Mouse (Mus musculus) embryo, embryonic 11 days (tissue): ENCODE results near the gene Pappa2.

Source experiments
- DNase-seq: peaks from one replicate; pipeline ENCODE4 v3.0.0-alpha.2; 2015

Gene Pappa2

GRCm38 (mm10) chr1:158764211-158764610 is 216.1 kb downstream of the Pappa2 start:
- DNase-seq: no peak

DNA sequence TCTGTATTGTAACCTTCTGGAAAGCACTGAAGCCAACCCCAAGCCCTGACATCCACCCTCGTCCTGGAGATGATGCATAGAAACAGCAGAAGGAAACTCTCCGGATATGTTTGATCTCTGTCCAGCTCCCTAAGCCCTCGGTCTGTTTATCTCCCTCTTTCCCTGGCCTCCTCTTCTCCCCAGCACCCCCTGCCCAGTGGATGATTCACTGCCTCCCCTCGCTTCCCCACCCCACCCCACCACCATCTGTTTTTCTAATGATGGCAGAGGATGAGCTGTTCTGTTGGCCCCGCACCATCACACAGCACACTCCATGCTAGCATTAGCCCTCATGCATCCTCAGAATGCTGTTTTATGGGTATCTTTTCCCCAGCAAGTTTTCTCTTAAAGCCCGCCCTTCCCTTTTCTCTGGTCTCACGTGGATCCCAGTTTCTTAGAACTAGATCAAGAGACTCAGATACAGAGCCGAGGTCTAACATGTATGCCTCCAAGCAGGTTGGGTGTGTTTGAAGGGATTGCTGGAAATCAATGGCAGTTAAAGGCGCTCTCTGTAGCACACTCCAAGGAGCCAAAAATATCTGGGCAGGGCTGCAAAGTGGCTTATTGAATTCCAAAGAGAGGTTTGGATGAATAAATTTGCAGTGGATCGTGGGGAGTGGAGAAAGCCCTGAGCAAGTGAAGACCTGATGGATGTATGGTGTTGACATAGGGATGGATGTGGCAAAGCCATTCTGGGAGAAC is 231.8 kb downstream of the Pappa2 start:
- no peak for DNase-seq

DNA sequence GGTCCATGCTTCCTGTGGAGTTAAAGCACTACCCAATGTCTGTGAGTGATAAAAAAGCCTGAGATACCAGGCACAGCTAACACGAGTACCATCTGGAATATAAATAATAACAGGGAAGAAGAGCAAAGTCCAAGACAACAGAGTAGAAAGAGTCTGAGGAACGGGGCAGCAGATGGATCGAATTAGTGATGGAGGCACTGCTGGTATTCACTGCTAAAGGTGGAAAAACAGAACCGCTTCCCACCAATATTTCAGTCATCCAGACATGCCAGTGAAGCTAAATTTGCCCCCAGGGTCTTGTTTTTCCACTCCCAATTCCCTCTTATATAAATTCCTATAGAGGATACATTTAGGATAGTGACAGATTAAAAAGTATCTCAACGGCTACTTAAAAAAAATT is 238.8 kb downstream of the Pappa2 start:
- peak; percentile 69 for DNase-seq

- no peak for DNase-seq
These were observed 239.3 kb downstream of the Pappa2 start for GRCm38 (mm10) chr1:158740949-158741348.

DNA sequence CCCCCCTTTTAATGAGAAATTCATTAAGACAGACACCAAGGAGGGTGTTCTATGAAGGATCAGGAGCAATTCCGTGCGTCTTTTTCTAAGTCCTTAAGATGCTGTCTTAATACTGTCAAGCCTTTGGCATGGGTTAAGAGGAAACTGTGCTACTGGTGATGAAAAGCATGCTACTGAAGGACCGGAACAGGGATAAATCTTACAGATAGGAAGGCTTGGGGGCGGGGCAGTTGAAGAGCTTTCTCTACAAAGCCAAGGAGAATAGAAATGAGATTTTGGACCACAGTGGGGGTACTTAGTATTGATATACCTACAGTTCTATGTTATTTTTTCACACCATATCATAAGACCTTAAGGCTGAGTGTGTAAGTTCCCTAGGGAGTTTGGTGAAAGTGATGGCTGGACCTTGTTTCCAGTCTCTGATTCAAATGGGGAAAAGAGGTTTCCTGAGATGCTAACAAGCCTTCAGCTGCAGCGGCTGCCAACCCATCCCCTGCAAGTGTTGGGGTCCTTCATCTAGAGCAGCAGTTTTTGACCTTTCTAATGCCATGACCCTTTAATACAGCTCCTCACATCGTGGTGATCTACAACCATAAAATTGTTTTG is 240.0 kb downstream of the Pappa2 start:
- peak; percentile 12 for DNase-seq

DNA sequence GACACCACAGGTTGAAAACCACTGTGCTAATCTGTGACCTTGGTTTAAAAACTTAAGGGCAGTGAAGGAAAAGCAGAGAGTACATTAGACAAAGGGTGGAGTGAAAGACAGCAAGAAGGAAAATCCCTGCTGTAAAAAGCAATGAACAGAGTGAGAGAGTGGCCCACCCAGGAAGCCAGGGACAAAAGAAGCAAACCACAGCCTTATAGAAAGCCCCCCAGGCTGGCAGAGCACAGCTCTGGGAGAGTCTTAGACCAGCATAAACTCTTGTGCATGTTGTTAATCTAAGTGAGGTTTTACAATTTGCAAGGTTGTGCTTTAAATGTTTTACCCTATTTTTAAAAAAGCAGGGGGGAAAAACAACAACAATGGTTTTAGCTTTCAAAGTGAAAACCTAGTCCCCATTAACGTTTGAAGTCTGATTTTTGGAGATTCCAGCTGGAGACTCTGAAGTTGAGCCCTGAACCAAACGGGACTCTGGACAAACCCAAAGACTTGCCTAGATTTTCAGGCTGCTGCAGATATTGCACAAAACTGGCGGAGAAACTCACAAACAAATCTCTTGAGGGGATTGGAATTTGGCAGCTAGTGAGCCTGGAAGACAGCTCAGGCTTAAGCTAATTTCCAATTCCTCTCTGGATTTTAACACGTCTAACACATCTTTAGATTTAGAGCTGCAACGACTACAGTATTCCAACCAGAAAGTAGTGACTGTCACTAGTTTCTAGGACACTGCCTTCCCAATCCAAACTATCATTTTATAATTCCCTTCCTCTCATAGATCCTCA is 241.0 kb downstream of the Pappa2 start:
- DNase-seq: no peak

- no peak for DNase-seq
These were observed 247.3 kb downstream of the Pappa2 start for GRCm38 (mm10) chr1:158732868-158733496.

DNA sequence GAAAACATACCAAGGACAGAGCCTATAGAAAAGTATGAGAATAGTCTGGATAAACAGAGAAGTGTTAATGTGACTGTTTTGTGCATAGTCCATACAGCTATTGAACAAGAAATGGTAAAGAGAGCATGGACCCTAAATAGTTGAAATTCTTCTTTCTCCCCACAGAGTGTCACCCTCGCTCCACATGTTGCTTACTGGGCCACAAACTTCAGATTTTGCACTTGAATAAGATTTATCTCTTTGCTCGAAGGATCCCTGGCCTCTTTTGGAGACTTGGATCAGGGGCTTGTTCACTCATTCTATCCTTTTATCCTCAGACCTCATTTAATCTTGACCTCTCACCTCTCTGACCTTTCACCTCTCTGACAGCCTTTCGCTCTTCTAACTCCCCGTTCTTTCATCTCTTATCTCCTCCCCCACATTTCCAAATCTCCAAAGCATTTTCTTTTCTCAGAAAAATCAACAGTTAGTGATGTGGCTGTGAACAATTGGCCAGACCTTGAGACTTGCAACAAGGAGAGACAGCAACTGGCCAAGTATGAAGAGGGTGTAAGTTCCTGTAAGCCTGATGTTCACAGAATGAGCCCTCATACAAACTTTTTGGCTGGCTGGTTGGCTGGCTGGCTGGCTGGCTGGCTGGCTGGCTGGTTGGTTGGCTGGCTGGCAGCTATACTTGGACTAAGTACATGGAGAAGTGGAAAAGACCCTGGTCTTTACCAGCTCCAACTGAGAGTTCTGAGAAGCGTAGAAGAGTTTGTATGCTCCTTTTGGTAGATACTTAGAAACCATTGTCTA is 266.8 kb downstream of the Pappa2 start:
- peak; percentile 59 for DNase-seq

DNA sequence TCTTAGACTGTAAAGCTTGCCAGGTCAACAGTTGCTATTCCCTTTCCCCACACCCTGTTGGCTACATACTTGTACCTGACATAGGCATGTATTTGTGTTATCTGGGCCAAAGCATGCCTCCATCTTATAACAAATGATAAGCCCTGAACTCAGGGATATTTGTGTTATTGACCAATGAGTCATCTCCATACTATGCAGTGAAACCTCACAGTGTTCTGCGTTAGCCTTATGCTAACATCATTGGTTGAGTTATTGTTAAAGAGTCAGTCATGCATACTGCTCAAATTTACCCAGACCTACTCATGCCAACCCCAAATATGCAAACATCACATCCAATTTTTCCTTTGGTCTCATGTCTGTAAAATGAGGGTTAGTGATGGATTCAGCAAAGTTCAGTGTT is 279.0 kb downstream of the Pappa2 start:
- no peak for DNase-seq

GRCm38 (mm10) chr1:158700147-158700546 is 280.1 kb downstream of the Pappa2 start:
- no peak for DNase-seq

- no peak for DNase-seq
These were observed 281.0 kb downstream of the Pappa2 start for GRCm38 (mm10) chr1:158699276-158699675.

DNA sequence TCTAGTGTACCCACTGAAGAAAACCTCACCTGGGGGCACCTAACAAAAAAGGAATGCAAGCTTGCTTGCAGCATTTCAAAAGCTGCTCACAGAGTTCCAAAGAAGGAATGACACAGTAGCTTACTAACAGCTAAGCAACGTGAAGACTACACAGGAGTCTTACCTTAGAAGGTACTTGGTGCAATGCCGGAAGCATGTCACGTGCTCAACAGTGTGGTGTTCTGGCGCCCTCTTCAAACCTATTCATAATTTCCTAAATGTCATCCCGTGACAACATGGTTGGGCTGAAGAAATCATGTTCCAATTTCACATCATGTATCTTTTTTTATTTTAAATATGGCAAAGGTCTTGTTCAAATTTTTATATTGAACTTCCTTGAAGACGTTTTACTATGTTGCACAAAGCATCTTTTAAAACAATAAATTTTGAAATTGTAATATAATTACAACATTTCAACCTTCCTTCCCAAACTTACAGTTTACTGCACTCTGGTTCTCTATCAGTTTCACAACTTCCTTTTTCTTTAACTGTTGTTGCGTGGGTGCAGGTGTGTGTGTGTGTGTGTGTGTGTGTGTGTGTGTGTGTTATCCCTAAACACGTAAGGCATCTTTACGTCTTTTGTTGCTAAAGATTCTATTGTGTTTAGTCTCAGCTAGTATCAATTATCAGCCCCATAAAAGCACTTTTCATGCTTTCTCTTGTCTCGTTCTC is 282.3 kb downstream of the Pappa2 start:
- DNase-seq: no peak

DNA sequence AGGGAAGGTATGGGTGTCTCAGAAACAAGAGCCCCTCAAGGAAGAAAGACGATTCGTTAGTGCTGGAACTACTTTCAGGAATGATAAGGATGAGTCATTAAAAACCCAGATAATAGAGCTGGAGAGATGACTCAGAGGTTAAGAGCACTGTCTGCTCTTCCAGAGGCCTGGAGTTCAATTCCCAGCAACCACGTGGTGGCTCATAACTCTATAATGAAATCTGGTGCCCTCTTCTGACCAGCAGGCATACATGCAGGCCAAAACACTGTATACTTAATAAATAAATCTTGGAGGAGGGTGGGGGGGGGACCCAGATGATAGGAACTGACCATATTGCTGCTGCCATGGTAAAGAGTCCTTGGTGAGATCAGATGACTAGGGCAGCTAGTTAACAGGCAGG is 282.9 kb downstream of the Pappa2 start:
- no peak for DNase-seq

DNA sequence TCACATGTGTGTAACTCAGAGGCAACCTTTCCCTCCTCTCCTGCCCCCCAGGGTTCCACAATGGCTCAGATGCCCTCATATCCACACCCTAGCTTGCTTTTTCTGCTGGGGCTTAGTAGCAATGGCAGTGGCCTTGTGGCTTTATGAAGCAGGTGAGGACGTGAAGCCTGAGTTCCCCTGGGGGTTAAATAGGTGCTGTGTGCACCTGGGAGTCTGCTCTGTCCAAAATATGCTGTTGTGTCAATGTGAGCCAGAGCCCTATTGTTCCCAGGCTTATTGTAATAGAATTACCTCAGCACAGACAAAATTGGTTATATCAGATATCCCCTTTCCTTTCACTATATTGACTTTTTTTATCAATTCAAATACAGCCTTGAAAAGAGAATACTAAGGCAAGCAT is 292.6 kb downstream of the Pappa2 start:
- no peak for DNase-seq

- peak; percentile 79 for DNase-seq
These were observed 310.2 kb downstream of the Pappa2 start for GRCm38 (mm10) chr1:158669971-158670592.

GRCm38 (mm10) chr1:158666001-158666400 is 314.3 kb downstream of the Pappa2 start:
- peak; percentile 10 for DNase-seq
